Mouse (Mus musculus) megakaryocyte, adult 5-6 weeks (primary cell): ENCODE data around the gene Pim1. TPM values are rescaled to one million over a fixed set of nuclear protein-coding genes. Genes with fewer than 3 reads are reported as not detected.
"Not testable (repeated sequence)": the region's sequence is repeated elsewhere in the genome, so short reads cannot be mapped to it uniquely, and the experiment has no call there.

Source experiments
- ATAC-seq: 2 replicates; pipeline ENCODE4 v1.8.0; 2016; ENCODE audit warnings: mild to moderate bottlenecking, inconsistent platforms; ENCODE audit not compliant: poor library complexity, severe bottlenecking
- total RNA-seq, 2 experiments: library from RNA; stranded (forward) in 1 of 2; stranded (reverse) in 1 of 2; fragments of 153-499, 151-499 nt in 1 of 2; fragments of 221-1000, 200-1000 nt in 1 of 2; gene quantifications; 2 replicates each; pipeline versions ENCODE4 v1.2.3 to v1.2.4; 2015 to 2017

The Pim1 gene
- total RNA-seq (2015) (65.2 and 66.9 TPM in 2 replicates), total RNA-seq (2017) (155 and 168 TPM in 2 replicates)

DNA sequence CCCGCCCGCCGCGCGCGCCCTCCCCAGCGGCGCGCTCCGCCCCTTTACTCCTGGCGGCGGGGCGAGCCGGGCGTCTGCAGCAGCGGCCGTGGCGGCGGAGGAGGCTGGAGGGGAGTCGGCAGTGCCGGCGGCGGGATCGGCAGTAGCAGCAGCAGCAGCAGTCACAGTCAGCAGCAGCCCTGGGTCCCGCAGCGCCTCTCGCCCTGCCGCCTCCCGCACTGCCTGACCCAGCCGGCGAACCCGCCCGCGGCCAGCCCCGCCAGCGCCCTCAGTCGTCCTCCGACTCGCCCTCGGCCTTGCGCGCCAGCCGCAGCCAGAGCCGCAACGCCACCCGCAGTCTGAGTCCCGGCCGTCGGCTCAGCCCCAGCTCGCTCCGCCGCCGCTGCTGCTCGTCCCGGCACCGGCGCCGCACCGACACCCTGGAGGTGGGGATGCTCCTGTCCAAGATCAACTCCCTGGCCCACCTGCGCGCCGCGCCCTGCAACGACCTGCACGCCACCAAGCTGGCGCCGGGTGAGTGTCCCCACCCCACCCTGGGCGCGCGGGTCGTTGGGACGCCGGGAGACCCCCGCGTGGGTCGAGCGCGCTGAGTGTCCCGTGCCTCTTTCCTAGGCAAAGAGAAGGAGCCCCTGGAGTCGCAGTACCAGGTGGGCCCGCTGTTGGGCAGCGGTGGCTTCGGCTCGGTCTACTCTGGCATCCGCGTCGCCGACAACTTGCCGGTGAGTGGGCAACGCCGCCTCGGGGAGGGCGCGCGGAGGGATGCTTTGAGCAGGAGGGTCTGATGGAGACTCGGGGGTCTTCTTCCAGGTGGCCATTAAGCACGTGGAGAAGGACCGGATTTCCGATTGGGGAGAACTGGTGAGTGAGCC is at the start of gene Pim1:
Gene Pim1 (plus strand): TSS at position 41 of the 869 bp plus-strand sequence.
- ATAC-seq, result no peak

DNA sequence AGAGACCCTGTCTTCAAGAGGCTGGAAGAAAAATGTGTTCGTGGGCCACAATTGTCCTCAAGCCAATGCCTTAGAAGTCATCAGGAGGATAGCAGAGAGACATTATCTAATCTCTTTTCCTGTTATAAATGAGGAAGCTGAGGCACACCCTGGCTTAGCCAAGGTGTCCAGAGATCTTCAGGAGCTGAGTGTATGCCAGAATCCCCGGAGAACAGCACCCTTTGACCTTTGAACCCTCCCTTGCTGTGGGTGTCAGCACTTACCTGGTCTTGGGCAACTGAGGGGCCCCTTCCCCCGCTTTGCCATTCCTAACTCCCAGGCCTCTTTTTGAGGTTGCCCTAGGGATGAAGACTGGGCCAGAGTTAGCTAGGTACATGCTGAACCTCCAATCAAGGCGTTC is 49.0 kb upstream of the Pim1 start:
- no peak for ATAC-seq

DNA sequence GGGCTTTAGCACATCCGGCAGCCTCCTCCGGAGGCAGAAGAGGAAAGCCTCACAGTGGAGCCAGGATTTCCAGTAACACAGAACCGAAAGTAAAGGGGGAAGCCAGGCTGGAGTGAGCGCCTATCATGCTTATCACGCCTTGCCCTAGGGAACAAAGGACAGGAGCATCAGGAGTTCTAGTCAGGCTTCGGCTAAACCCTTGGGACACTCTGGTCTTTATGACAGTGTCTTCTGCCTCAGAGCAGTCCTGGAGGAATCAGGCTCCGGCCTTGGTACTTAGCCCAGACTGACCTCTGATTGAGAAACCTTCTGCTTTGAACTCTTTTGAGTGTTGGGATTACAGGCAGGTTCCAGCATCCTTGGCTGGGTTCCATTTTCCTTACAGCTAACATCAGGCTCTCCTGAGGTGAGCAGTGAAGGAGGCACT is 48.4 kb upstream of the Pim1 start:
- ATAC-seq, result peak; percentile 57

DNA sequence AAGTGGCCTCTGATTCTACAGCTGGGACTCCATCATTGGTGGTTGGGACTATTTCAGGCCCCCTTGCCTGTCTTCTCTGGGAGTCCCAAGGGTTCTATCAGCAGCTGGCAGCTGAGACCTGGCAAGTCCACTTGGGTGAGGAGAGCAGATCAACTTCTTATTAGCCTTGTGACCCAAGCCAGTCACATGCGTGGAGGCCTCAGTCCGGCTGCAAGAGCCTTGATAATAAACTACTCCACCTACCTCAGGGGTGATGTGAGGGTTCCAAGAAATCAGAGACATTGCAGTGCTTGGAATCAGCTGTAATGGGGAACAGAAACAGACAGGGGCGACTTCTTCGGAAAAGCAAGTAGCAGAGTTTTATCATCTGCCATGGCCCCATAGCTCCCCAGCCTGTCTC is 46.8 kb upstream of the Pim1 start:
- no peak for ATAC-seq

DNA sequence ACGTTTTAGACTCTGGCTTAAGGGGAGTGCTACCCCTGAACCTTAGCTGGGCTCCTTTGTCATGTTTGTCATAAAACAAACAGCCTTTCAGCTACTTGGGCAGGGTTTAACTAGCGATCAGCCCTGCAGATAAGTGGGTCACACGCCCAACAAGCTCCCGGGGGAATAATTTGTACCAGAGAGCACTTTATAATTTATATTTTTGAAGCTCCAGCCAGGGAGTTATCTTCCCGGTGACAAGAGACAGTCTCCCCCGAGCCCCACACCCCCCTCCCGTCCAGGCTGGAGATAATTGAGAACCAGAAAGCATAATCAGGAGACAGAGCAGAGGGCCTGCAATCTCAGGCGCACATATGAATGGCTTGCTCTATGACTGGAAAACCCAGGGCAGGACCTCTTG is 45.5 kb upstream of the Pim1 start:
- no peak for ATAC-seq

DNA sequence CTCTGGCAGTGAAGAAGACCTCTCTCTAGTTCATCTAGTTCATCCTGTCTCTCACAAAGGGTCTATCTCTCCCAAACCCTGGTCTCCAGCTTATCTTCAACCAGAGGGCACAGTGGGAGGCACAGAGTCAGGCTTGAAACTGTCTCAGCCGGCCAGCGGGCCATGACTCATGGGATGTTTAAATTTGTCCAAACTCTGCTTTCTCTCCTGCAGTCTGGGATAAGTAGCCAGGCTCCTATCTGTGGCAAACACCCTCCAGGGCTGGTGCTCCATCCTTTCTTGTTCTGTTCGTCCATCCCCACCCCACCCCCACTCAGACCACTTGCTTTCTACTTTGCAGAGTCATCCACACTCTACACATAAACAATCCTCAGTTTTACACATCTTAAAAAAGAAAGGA is 43.2 kb upstream of the Pim1 start:
- ATAC-seq, result no peak

DNA sequence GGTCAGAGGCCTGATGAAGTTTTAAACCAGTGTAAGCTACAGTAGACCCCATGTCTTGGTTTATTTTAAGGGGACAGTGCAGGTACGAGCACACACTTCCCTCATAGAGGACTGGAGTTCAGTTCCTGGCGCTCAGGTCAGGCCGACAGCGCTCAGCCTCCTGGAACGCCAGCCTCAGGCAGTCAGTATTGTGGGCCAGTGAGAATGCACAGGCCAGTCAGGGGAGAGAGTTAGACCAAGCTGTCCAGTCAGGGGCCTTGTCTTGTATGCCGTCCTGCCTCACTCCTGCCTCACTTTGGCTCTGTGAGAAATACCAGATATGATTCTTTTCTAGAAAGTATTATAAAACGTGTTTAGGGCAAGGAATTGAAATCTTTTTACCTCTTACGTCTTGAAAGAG is 42.5 kb upstream of the Pim1 start:
- no peak for ATAC-seq

DNA sequence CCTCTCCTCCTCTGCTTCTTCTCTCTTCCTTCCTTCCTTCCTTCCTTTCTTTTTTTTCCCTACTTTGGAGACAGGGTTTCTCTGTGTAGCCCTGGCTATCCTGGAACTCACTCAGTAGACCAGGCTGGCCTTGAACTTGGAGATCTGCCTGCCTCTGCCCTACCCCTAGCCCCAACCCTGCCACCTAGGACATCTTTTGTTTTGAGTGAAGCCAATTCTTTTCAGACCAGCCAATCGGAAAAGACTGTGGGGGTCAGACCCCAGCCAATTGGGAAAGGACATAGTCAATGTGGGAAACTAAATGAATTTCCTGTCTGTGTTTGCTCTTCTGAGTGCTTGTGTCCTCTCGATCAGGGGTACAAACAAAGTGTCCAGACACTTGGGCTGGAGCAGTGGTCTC is 42.0 kb upstream of the Pim1 start:
- no peak for ATAC-seq

DNA sequence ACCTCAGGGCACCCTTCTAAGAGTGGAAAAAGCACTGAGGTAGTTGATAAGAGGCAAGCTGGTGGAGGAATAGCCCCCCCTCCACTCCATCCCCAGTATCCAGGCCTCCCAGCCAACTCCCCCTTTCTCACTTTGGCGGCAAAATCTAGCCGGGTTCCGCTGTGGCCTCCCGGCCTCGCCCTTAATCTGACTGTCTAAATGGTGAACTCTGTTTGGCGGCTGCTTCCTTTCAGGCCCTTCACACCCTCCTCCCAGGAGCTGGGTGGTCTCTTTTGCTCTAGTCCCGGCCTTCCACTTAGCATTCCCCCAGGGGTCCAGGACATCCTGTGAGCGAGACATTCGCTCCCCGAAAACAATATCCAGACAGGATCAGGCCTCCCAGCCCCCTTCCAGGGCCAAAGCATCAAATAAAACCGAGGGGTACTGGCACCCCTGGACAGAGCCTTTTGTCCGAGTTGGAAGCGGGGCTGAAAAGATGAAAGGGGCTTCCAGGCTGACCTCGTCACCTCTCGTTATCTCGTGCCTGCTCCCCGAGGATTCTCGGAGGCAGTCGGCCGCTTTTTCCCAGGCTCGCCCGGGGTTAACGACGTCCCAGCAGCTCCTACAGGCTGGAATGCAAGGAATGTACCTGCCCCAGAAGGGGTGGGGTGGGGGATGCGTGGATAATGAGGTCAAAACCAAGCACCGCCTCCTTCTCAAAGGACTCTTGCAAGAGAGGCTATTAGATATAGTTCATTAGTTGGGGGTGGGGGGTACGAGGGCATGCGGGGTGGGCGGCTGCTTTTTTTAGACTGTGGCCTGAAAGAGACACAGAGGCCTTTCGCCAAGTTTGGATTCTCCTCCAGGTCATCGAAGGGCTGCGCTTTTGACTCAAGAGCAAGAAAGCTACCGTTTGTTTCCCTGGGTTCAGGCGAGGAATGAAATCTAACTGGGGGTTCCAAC is 39.4 kb upstream of the Pim1 start:
- no peak for ATAC-seq

DNA sequence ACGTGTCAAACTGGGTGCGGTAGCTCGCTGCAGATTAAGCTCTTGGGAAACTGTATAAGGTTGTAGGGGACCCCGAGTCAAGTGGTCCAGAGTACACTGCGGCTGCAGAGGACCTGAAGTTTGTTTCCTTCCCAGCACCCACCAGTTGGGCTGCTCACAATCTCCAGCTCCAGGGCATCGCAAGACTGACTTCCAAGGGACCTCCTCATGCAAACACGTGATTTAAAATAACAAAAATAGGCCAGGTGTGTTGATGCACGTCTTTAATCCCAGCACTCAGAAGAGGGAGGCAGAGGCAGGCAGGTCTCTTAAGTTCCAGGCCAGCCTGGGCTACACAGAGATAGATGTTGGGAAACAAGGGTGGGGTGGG is 38.7 kb upstream of the Pim1 start:
- ATAC-seq, result no peak

DNA sequence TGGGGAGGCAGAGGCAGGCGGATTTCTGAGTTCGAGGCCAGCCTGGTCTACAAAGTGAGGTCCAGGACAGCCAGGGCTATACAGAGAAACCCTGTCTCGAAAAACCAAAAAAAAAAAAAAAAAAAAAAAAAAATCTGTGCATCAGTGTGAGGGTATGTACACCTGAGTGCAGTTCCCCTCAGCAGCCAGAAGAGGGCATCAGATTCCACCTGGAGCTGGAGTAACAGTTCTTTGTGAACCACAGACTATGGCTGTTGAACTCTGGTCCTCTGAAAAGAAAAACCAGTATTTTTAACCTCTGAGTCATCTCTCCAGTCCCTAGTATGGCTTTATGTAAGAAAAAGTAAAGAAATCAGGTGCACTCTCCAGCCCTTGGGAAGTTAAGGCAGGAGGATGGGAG is 36.4 kb upstream of the Pim1 start:
- ATAC-seq, result not testable (repeated sequence)

DNA sequence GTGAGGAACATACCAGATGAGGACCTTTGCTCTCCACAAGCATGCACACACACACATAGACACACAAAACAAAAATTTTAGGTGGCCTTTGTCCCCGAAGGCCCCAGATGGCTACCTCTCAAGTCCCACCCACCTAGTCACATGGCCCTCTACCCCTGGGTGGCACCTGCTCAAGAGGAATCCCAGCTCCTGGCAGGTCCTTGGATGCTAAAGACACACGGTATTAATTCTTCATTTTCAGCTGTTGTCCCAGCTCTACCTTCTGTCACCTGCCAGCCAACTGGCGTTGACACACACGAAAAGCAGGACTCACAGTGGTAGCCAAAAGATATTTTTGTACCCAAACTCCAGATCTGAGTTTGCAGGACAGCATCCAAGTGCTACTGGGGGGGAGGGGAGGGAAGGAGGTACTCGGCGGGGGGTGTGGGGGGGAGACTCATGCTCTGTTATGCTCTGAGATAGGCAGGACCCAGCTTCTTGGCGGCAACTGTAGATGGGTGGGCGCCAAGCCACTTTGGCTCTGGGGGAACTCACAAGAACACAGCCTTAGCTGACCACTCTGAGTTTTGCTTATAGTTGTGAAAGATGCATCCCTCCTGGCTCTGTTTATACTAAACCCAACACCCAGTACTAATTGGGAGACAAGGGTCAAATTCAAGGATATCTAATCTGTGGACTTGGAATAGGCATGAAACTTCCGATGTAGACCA is 35.0 kb upstream of the Pim1 start:
- no peak for ATAC-seq

DNA sequence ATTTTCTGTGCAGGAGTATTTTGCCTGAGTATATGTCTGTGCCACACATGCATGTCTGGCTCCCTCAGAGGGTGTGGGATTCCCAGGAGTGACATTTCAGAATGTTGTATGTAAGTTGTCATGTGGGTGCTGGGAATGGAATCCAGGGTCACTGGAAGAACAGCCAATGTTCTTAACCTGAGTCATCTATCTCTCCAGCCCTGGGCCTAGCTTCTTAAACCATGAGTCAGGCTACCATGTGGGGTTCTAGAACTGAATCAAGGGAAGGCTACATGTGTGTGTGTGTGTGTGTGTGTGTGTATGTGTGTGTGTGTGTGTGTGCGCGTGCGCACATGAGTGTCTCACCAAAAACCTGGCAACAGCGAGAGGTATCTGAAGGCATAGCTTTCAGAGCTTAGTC is 34.1 kb upstream of the Pim1 start:
- no peak for ATAC-seq

DNA sequence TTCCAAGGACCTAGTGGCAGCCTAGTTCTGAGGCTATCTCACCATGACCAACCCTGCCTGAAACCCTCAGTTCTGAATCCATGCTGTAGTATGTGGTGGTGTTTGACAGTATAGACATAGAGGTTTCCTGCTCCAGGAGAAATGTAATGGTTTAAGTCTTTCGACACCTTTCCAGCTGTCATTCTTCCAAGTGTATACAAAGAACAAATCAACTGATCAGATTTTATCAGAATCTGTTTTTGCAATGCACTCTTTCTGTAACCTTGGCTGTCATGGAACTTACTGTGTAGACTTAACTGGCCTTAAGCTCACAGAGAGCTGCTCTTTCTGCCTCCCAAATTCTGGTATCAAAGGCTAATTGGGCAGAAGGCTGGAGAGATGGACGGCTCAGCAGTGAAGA is 33.6 kb upstream of the Pim1 start:
- ATAC-seq, result no peak

DNA sequence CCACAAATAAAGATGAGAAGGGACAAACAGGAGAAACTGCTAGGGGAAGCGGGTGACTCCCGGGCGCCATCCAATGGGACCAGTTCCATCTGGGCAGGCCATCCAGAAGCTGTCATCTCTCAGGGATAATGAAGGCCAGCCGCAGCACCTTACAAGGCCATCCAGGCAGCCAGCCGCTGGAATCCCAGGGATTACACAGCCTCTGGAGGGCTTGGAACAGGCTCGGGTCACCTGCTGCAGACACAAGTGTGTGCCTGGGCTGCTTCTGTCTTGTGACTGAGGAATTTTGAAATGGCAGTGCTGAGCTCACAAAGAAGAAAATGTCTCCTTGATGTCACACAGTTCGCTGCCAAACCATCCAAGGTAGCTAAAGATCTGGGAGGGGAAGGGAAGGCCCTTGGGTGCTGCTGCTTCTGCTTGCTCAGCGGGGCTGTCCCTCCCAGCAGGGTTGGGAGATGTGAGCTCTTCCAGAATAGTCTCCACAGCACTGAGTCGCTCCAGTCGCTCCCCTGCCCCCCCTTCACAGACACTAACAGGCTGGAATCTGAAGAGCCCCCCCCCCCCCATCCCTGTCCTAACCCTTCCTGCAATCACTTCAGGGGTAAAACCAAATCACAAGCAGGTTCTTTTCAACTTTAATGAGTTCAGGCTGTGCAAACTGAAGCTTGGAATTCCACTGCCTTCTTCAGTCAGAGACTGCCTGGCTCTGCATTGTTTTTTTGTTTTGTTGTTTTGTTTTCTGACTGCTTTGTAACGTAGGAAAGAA is 32.6 kb upstream of the Pim1 start:
- no peak for ATAC-seq

DNA sequence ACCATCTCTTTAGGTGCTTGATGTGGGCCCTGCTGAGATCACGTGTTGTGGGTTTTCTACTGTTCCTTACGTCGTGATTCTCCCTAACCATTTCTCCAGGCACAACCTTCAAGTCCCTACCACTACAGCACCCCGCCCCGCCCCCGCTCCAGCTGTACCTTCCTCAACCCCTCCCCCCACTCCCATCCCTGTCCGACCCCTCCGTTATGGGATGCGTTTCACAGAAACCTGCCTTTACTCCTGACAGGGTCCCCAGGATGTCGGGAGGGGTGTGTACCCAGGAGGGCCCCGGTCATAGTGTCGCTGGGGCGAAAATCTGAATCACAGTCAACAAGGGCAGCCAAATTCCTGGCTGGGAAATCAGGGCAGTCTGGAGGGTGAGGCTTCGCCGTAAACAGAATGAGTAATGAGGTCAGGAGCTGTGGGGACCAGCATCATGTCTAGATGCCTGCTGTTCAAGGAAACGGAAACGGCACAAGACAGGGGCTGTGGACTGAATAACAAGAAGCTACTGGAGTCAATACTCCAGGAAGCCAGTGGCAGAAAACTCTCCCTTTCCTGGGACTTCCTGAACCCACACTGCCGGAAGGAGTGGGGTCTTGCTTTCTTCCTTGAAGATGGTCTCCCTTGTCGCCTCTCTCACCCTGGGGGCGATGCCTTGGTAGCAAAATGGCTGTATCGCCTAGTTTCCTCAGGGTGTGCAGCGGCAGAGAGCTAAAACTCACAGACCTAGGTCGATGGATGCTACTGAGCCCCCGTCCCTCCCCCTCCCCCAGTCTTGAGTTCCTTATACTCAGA is 31.0 kb upstream of the Pim1 start:
- ATAC-seq, result no peak

DNA sequence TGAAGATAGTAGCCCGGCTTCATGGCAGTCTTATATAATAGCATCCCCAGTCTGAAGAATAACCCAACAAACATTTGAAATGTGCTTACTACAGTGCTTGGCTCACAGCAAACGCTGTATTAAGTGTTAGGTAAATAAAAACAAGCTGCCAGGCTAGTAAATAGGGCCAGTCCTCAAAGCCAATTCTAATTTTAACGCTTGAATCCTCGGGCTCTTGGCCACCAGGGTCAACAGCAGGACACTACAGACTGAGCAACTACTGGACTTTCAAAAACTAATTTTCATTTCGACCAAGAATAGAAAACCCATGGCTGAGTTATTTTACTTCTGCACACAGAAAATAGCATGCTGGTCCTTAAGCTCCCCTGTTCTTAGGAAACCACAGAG is 30.4 kb upstream of the Pim1 start:
- ATAC-seq, result no peak

DNA sequence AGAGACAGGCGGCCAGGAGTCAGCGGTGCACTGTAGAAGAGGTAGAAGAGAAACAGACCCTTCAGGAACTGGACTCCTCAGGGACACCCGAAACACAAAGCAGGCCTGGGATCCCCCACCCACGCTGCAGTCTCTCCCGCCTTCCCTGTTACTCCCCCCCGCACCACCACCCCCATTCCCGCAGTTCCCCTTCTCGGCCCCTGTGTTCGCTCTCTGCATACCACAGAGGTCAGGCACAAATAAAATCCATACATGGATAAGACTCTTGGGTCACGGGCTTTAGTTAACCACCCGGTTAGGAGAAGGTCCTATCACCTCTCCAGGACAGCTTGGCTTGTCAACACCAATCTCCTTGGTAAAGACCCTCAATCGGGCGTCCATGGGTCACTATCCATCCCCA is 26.9 kb upstream of the Pim1 start:
- no peak for ATAC-seq

DNA sequence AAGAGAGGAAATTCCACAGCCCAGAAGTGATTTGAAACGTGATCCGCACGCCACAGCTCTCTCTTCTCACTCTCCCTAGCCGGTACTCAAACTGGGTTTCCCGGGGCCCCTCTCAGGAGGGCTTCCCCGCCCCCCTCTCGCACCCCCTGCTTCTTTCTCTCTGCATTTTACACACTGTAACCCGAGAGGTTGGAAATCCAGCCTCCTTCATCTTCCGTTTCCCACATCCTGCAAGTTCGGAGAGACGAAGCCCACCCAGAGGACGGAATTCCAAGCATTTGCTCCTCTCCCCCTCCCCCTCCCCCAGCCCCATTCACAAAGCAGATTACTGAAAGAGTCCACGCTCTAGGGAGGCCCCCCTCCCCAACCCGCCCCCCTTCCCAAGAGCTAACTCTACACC is 26.5 kb upstream of the Pim1 start:
- no peak for ATAC-seq
